Mouse (Mus musculus): Measurements from ENCODE around the gene Spice1.

DNA sequence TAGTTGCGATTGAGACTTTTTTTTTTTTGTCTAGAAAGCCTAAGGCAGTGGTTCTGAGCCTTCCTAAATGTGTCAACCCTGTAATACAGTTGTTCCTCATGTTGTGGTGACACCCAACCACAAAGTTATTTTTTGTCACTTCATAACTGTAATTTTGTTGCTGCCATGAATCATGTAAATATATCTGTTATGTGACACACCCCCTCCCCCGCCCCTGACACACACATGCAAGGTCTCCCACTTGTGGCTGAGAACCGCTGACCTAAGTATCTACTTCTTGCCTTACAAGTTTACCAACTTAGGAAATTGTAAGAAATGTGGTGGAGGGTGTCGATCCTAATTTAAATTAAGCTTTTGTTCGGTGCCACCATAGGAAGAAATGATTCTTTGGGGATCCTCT, 58.0 kb downstream of the Spice1 start:
- TF ChIP-seq POLR2A (IDR thresholded peaks at IDR 0.05; ENCODE audit: control insufficient read depth, low read depth, low read length) (no peak), CTCF (IDR thresholded peaks at IDR 0.05; ENCODE audit: control insufficient read depth, insufficient read depth, insufficient replicate concordance, low read depth, low read length) (no peak)

All from testis, adult 2 months (tissue).